Mouse (Mus musculus) midbrain, embryonic 13.5 days (tissue): ENCODE data around the gene Gins2. TPM values are rescaled to one million over a fixed set of nuclear protein-coding genes. Genes with fewer than 3 reads are reported as not detected.
A peak's percentile ranks its signal among the peaks of the same experiment; 100 is the strongest.

ENCODE experiments used
- ATAC-seq: fragments of 200-750 bp; cut with Nextera tagmentation; 2 replicates; pipeline ENCODE4 v1.8.0; 2017; ENCODE audit warnings: mild to moderate bottlenecking, moderate TSS enrichment, moderate library complexity
- H3K27ac ChIP-seq: fragments of 300-500 bp; sonication (generic); 2 replicates; pipeline ENCODE4 v1.5.1; 2015; ENCODE audit warnings: inconsistent platforms, mild to moderate bottlenecking, moderate library complexity
- H3K27me3 ChIP-seq: fragments of 300-500 bp; sonication (generic); 2 replicates; pipeline ENCODE4 v1.6.1; 2015; ENCODE audit warnings: mild to moderate bottlenecking, inconsistent platforms
- H3K36me3 ChIP-seq: fragments of 300-500 bp; sonication (generic); 2 replicates; pipeline ENCODE4 v1.6.1; 2015; ENCODE audit warnings: mild to moderate bottlenecking, inconsistent platforms
- H3K4me1 ChIP-seq: fragments of 300-500 bp; sonication (generic); replicated peaks from 2 replicates; pipeline ENCODE4 v1.6.1; 2015; ENCODE audit warnings: inconsistent platforms
- H3K4me2 ChIP-seq: fragments of 300-500 bp; sonication (generic); replicated peaks from 2 replicates; pipeline ENCODE4 v1.6.1; 2015; ENCODE audit warnings: moderate library complexity, mild to moderate bottlenecking, inconsistent platforms
- H3K4me3 ChIP-seq: fragments of 300-500 bp; sonication (generic); replicated peaks from 2 replicates; pipeline ENCODE4 v1.5.1; 2015; ENCODE audit warnings: mild to moderate bottlenecking, inconsistent platforms
- H3K9ac ChIP-seq: fragments of 300-500 bp; sonication (generic); replicated peaks from 2 replicates; pipeline ENCODE4 v1.6.1; 2015; ENCODE audit warnings: mild to moderate bottlenecking, inconsistent platforms
- H3K9me3 ChIP-seq: fragments of 300-500 bp; sonication (generic); 2 replicates; pipeline ENCODE4 v1.6.1; 2016; ENCODE audit warnings: mild to moderate bottlenecking, inconsistent platforms
- WGBS: fragments of 180-500 bp; shearing (Covaris S2); methylation state at CpG from one replicate; pipeline ENCODE4 v1.1.7; 2015; 5-methylcytosine and 5-hydroxymethylcytosine counted together
- polyA plus RNA-seq: library from polyadenylated mRNA; unstranded; fragments of >200 nt; fragmentation: Nextera tagmentation; extraction: Ambion mirVana; gene quantifications from 2 replicates; pipeline ENCODE4 v1.2.1, GENCODE M21; 2015

The Gins2 gene
- polyA plus RNA-seq, 1 experiment from 2014 or later, result 36.7 TPM

GRCm38 (mm10) chr8:120595963-120596362, 6.9 kb upstream of the Gins2 start:
- Histone ChIP-seq H3K27me3 (peaks cover 13% of the 10 kb centered on the region; the same call in 1 of the 2 replicates), H3K9me3 (no peaks in the 10 kb centered on the region), H3K4me3 (no peak overlapping the region), H3K9ac (no peak overlapping the region), H3K4me1 (peaks cover 17% of the 10 kb centered on the region), H3K36me3 (no peaks in the 10 kb centered on the region), H3K27ac (no peak overlapping the region), H3K4me2 (no peak overlapping the region)
- WGBS, result 13% methylated on average over 5 of the region's 5 CpGs
- ATAC-seq, result 0 out of 2 replicates have a peak, but pooled peaks have one; percentile 32

GRCm38 (mm10) chr8:120594571-120594970, 5.5 kb upstream of the Gins2 start:
- 89% methylated on average over 5 of the region's 5 CpGs for WGBS
- Histone ChIP-seq H3K9ac (no peak overlapping the region), H3K4me3 (no peak overlapping the region), H3K36me3 (no peaks in the 10 kb centered on the region), H3K9me3 (no peaks in the 10 kb centered on the region), H3K27me3 (peaks cover 13% of the 10 kb centered on the region; the same call in 1 of the 2 replicates), H3K4me2 (no peak overlapping the region), H3K27ac (no peak overlapping the region), H3K4me1 (peaks cover 23% of the 10 kb centered on the region)
- no peak for ATAC-seq

GRCm38 (mm10) chr8:120591587-120592292, 2.6 kb upstream of the Gins2 start:
- Histone ChIP-seq H3K27ac (no peak overlapping the region), H3K27me3 (0 out of 2 replicates have a peak, but pooled peaks cover 2% of the 10 kb centered on the region), H3K4me1 (peaks cover 29% of the 10 kb centered on the region), H3K36me3 (no peaks in the 10 kb centered on the region), H3K4me3 (no peak overlapping the region), H3K9me3 (no peaks in the 10 kb centered on the region), H3K4me2 (no peak overlapping the region), H3K9ac (no peak overlapping the region; the same call in 1 of the 2 replicates)
- WGBS, result 82% methylated on average over 10 of the region's 10 CpGs
- no peak for ATAC-seq

GRCm38 (mm10) chr8:120589921-120590320, 817 bp upstream of the Gins2 start:
- peak overlapping the region; percentile 94 for H3K4me2 ChIP-seq
- H3K27ac ChIP-seq, result peak overlapping the region; percentile 45; the same call in 1 of the 2 replicates
- H3K4me3 ChIP-seq, result peak overlapping the region; percentile 57
- H3K9me3 ChIP-seq, result no peaks in the 10 kb centered on the region
- H3K9ac ChIP-seq, result peak overlapping the region; percentile 55
- H3K27me3 ChIP-seq, result no peaks in the 10 kb centered on the region
- H3K36me3 ChIP-seq, result no peaks in the 10 kb centered on the region
- ATAC-seq, result no peak
- WGBS, result 59% methylated on average over 2 of the region's 2 CpGs
- peaks cover 29% of the 10 kb centered on the region for H3K4me1 ChIP-seq

- H3K36me3 ChIP-seq, result peaks cover 15% of the 10 kb centered on the region
- no peaks in the 10 kb centered on the region for H3K9me3 ChIP-seq
- no peak overlapping the region for H3K9ac ChIP-seq
- H3K4me1 ChIP-seq, result peaks cover 20% of the 10 kb centered on the region
- H3K4me3 ChIP-seq, result no peak overlapping the region
- ATAC-seq, result no peak
- no peaks in the 10 kb centered on the region for H3K27me3 ChIP-seq
- WGBS, result 92% methylated on average over 10 of the region's 10 CpGs
- H3K4me2 ChIP-seq, result no peak overlapping the region
- no peak overlapping the region for H3K27ac ChIP-seq
Observed at GRCm38 (mm10) chr8:120585521-120585920, 3.6 kb downstream of the Gins2 start.

- peaks cover 51% of the 10 kb centered on the region for H3K36me3 ChIP-seq
- no peak overlapping the region for H3K9ac ChIP-seq
- H3K4me1 ChIP-seq, result no peaks in the 10 kb centered on the region
- ATAC-seq, result no peak
- 0 out of 2 replicates have a peak overlapping the region, but pooled peaks have one; percentile 10 for H3K27ac ChIP-seq
- H3K27me3 ChIP-seq, result no peaks in the 10 kb centered on the region
- no peaks in the 10 kb centered on the region for H3K9me3 ChIP-seq
- H3K4me2 ChIP-seq, result no peak overlapping the region
- no peak overlapping the region for H3K4me3 ChIP-seq
- 86% methylated on average over 8 of the region's 8 CpGs for WGBS
Observed at GRCm38 (mm10) chr8:120581811-120582210, 7.3 kb downstream of the Gins2 start.

- WGBS, result 91% methylated on average over 12 of the region's 12 CpGs
- no peak overlapping the region for H3K9ac ChIP-seq
- no peak overlapping the region for H3K4me3 ChIP-seq
- no peak for ATAC-seq
- no peaks in the 10 kb centered on the region for H3K9me3 ChIP-seq
- H3K4me1 ChIP-seq, result no peaks in the 10 kb centered on the region
- no peak overlapping the region for H3K4me2 ChIP-seq
- H3K27ac ChIP-seq, result no peak overlapping the region
- peaks cover 56% of the 10 kb centered on the region for H3K36me3 ChIP-seq
- H3K27me3 ChIP-seq, result no peaks in the 10 kb centered on the region
Observed at GRCm38 (mm10) chr8:120581329-120581728, 7.8 kb downstream of the Gins2 start.

DNA sequence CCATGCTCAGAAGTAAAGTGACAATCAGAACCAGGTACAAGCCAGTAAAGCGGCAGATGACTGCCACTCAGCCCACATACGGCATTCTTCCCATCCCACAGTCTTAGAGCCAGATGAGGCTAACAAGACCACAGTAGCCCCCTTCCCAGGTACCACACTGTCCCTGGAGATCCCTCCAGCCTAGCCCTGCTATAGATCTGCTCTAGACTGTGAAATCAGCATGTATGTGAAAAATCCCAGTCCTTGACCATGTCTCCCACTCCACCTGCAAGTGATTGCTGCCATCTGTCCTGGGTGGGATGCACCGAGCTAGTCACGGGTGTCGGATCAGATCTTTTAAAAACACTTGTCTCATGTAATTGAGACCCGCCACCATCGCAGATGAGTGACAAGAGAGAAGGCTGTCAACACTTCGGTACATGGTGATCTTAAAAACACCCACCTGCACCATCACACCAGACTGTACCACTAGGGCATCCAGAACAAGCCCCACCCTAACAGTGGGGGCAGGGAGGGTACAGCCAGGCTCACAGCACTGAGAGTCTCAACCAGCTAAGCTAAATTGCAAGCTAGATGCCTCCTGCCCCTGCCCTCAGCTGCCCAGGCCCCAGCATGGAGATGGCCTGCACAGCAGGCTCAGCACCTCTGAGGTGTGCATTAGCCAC, 8.6 kb downstream of the Gins2 start:
- 94% methylated on average over 8 of the region's 8 CpGs for WGBS
- H3K27me3 ChIP-seq, result no peaks in the 10 kb centered on the region
- no peaks in the 10 kb centered on the region for H3K9me3 ChIP-seq
- no peak for ATAC-seq
- peaks cover 64% of the 10 kb centered on the region for H3K36me3 ChIP-seq
- H3K9ac ChIP-seq, result no peak overlapping the region
- peaks cover 4% of the 10 kb centered on the region for H3K4me1 ChIP-seq
- no peak overlapping the region for H3K4me2 ChIP-seq
- no peak overlapping the region; the same call in 1 of the 2 replicates for H3K27ac ChIP-seq
- H3K4me3 ChIP-seq, result no peak overlapping the region

DNA sequence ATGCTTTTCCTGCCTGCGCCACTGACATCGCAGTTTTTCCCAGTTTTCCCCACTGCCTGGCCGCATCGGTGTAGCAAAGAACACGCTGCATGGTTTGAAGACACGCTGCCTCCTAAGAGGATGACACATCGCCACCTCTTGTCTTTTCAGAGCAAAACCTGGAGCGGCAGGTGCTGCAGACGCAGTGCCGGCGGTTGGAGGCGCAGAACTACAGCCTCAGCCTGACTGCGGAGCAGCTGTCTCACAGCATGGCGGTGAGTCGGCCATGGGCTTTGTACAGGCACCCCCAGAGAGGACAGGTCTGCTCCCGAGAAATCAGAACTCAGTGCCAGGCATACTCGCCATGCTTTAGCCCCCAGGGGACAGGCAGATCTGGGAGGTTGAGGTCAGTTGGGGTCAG, 11.3 kb downstream of the Gins2 start:
- H3K4me2 ChIP-seq, result no peak overlapping the region
- H3K4me1 ChIP-seq, result peaks cover 11% of the 10 kb centered on the region
- no peaks in the 10 kb centered on the region for H3K9me3 ChIP-seq
- peak overlapping the region; percentile 36; the same call in 1 of the 2 replicates for H3K27ac ChIP-seq
- peaks cover 91% of the 10 kb centered on the region for H3K36me3 ChIP-seq
- WGBS, result 87% methylated on average over 17 of the region's 17 CpGs
- no peaks in the 10 kb centered on the region for H3K27me3 ChIP-seq
- ATAC-seq, result no peak
- no peak overlapping the region for H3K9ac ChIP-seq
- no peak overlapping the region for H3K4me3 ChIP-seq

DNA sequence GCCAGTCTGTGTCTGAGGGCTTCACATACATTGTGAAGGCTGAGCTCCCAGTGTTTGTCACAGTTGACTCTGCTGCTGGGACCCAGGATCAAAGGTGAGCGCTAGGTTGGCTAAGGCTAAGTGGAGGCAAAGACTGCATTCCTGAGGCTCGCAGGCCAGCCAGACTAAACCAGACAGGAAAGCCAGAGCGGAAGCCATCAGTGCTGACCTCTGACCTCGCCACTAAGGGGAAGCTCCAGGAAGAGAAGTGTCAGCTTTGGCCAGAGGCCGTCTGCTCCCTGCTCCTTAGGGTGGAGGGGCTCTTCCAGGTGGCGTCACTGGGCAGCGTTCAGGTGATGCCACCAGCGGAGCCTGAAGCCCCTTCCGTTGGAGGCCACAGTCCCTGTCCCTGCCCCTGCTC, 13.3 kb downstream of the Gins2 start:
- H3K36me3 ChIP-seq, result peaks cover 98% of the 10 kb centered on the region
- no peak overlapping the region for H3K27ac ChIP-seq
- no peak overlapping the region for H3K4me2 ChIP-seq
- no peak overlapping the region for H3K4me3 ChIP-seq
- ATAC-seq, result no peak
- no peaks in the 10 kb centered on the region for H3K27me3 ChIP-seq
- H3K4me1 ChIP-seq, result peaks cover 18% of the 10 kb centered on the region
- no peak overlapping the region for H3K9ac ChIP-seq
- H3K9me3 ChIP-seq, result no peaks in the 10 kb centered on the region
- 61% methylated on average over 9 of the region's 9 CpGs for WGBS

DNA sequence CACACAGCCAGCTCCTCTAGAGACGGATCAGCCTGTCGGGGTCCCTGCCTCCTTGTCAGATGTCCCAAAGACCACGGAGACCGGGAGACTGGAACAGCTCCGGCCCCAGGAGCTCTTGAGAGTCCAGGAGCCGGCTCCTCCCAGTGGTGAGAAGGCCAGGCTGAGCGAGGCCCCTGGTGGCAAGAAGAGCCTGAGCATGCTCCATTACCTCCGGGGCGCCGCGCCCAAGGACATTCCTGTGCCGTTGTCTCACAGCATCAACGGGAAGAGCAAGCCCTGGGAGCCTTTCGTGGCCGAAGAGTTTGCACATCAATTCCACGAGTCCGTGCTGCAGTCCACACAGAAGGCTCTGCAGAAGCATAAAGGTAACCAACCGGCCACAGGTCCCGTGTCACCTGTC, 14.2 kb downstream of the Gins2 start:
- H3K9ac ChIP-seq, result no peak overlapping the region
- peaks cover 24% of the 10 kb centered on the region for H3K4me1 ChIP-seq
- H3K36me3 ChIP-seq, result peaks cover 97% of the 10 kb centered on the region
- WGBS, result 81% methylated on average over 19 of the region's 19 CpGs
- H3K4me3 ChIP-seq, result no peak overlapping the region
- no peak overlapping the region for H3K27ac ChIP-seq
- no peaks in the 10 kb centered on the region for H3K27me3 ChIP-seq
- H3K4me2 ChIP-seq, result no peak overlapping the region
- no peaks in the 10 kb centered on the region for H3K9me3 ChIP-seq
- no peak for ATAC-seq

GRCm38 (mm10) chr8:120573866-120574265, 15.2 kb downstream of the Gins2 start:
- Histone ChIP-seq H3K27me3 (no peaks in the 10 kb centered on the region), H3K9me3 (no peaks in the 10 kb centered on the region), H3K27ac (no peak overlapping the region), H3K4me2 (no peak overlapping the region), H3K4me3 (no peak overlapping the region), H3K4me1 (peaks cover 29% of the 10 kb centered on the region), H3K36me3 (peaks cover 98% of the 10 kb centered on the region), H3K9ac (peak overlapping the region; percentile 17; the same call in 1 of the 2 replicates)
- WGBS, result 66% methylated on average over 11 of the region's 11 CpGs
- ATAC-seq, result no peak
